Mouse (Mus musculus) liver, postnatal 0 days (tissue): ENCODE data around the gene Map1a. TPM values are rescaled to one million over a fixed set of nuclear protein-coding genes. Genes with fewer than 3 reads are reported as not detected.

Experiments
- ATAC-seq: fragments of 200-750 bp; cut with Nextera tagmentation; 2 replicates; pipeline ENCODE4 v1.8.0; 2017; ENCODE audit warnings: mild to moderate bottlenecking, moderate library complexity
- DNase-seq: peaks from one replicate; pipeline ENCODE4 v3.0.0-alpha.2; 2016
- H3K27ac ChIP-seq: fragments of 300-500 bp; sonication (generic); 2 replicates; pipeline ENCODE4 v1.5.1; 2014; ENCODE audit warnings: antibody characterized with exemption, moderate library complexity, mild to moderate bottlenecking, low read depth
- H3K27me3 ChIP-seq: fragments of 300-500 bp; sonication (generic); 2 replicates; pipeline ENCODE4 v1.6.1; 2014; ENCODE audit warnings: low read length, control low read depth, mixed read lengths; ENCODE audit not compliant: insufficient read depth
- H3K36me3 ChIP-seq: fragments of 300-500 bp; sonication (generic); replicated peaks from 2 replicates; pipeline ENCODE4 v1.6.1; 2014; ENCODE audit warnings: mild to moderate bottlenecking, control low read depth, low read length, moderate library complexity, mixed read lengths; ENCODE audit not compliant: insufficient read depth
- H3K4me1 ChIP-seq: fragments of 300-500 bp; sonication (generic); 2 replicates; pipeline ENCODE4 v1.6.1; 2014; ENCODE audit warnings: antibody characterized with exemption, mild to moderate bottlenecking, control low read depth; ENCODE audit not compliant: insufficient read depth
- H3K4me2 ChIP-seq: fragments of 300-500 bp; sonication (generic); 2 replicates; pipeline ENCODE4 v1.6.1; 2014; ENCODE audit warnings: low read depth, mild to moderate bottlenecking, low read length, moderate library complexity, mixed read lengths
- H3K4me3 ChIP-seq: fragments of 300-500 bp; sonication (generic); 2 replicates; pipeline ENCODE4 v1.5.1; 2014; ENCODE audit warnings: low read depth, low read length
- H3K9ac ChIP-seq: fragments of 300-500 bp; sonication (generic); replicated peaks from 2 replicates; pipeline ENCODE4 v1.6.1; 2014; ENCODE audit warnings: mild to moderate bottlenecking, moderate library complexity
- H3K9me3 ChIP-seq: fragments of 300-500 bp; sonication (generic); 2 replicates; pipeline ENCODE4 v1.6.1; 2016; ENCODE audit warnings: mild to moderate bottlenecking, control low read depth, low read length, mixed read lengths
- CTCF ChIP-seq: sonication (generic); IDR thresholded peaks from 2 replicates; pipeline ENCODE4 v1.5.1; 2016; ENCODE audit warnings: antibody characterized with exemption, low read depth
- EP300 ChIP-seq: IDR thresholded peaks from 2 replicates; pipeline ENCODE4 v1.6.1; 2016; ENCODE audit warnings: antibody characterized with exemption, low read depth, mild to moderate bottlenecking
- WGBS: fragments of 180-500 bp; shearing (Covaris S2); extraction: QIAGEN DNeasy Blood & Tissue Kit; methylation state at CpG from one replicate; pipeline ENCODE4 v1.1.7; 2014; ENCODE audit not compliant: insufficient replicate concordance; 5-methylcytosine and 5-hydroxymethylcytosine counted together
- polyA plus RNA-seq: library from polyadenylated mRNA; unstranded; fragments of >200 nt; fragmentation: Nextera tagmentation; extraction: Ambion mirVana; gene quantifications from 2 replicates; pipeline ENCODE4 v1.2.1, GENCODE M21; 2015

Map1a gene
- 0.02 and 0.04 TPM in 2 replicates for polyA plus RNA-seq

DNA sequence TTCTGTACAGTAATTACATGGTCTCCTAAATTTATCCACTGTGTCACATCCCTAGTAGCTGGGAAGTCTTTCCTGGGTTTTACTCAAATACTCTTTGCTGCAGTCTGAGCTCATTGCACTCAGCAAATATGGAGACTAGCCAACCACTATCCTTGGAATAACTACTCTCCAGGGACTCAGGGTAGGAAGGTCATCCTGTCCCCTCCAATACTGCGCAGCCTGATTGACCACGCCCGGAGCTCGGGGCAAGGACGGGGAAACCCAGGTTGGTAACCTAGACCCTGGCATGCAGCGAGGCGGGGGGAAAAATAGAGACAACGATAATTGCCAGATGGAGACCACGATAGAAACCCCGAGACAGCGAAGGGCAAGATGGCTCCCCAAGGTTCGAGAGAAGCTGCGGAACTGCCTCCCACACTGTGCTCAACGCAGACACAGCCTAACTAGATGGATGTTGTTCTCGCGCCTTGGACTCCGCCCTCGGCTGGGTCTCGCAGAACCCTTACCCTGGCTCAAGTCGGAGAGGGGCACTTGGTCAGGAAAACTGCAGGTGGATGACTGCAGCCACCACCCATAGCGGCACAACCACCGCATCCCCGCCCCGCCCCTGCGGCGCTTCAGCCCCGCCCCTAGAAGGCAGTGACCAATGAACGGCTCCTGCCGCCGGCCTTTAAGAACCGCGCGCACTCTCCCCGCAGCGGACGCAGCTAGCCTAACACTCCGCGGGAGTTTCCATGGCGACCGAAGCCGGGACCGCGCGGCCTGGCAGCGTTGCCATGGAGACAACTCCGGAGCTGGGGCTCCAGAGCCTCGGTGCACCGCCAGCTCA lies at the start of gene Map1a:
Map1a (plus strand) TSS at position 700 of the 829 bp plus-strand sequence.
- Histone ChIP-seq H3K9ac (peak within 1 kb of the TSS; percentile 28; the same call in 1 of the 2 replicates), H3K27me3 (peaks cover 48% of the 10 kb centered on the region), H3K4me3 (peak within 1 kb of the TSS; percentile 54), H3K4me1 (peaks cover 10% of the 10 kb centered on the region), H3K36me3 (no peaks in the 10 kb centered on the region), H3K9me3 (no peaks in the 10 kb centered on the region), H3K27ac (no peak within 1 kb of the TSS), H3K4me2 (peak within 1 kb of the TSS; percentile 88)
- ATAC-seq (peak; percentile 97), DNase-seq (peak; percentile 89)
- no peak for TF ChIP-seq EP300
- 0 out of 2 replicates have a peak, but pooled peaks have one; percentile 2 for TF ChIP-seq CTCF
- 2% methylated on average over 48 of the region's 48 CpGs for WGBS

DNA sequence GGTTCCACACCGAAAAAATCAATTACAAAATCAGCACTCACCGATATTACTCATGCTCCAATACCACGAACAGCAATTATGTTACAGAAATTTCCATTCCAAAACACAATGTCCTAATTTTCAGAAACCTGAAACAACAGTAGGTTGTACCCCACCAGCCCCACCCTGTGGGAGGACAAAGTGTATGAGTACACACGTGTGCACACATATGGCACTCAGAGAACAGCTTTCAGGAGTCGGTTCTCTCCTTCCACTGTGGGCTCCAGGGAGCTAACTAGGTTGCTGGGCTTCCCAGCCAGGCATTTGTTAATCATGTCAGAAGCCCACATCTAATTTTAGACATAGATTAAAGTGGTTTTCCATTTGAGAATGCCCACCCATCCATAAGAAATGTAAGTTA lies 45.3 kb upstream of the Map1a start:
- Histone ChIP-seq H3K27me3 (no peaks in the 10 kb centered on the region), H3K4me2 (no peak overlapping the region), H3K9ac (no peak overlapping the region), H3K36me3 (peaks cover 20% of the 10 kb centered on the region), H3K9me3 (no peaks in the 10 kb centered on the region), H3K27ac (no peak overlapping the region), H3K4me3 (no peak overlapping the region), H3K4me1 (no peaks in the 10 kb centered on the region)
- TF ChIP-seq CTCF (no peak), EP300 (no peak)
- DNase-seq = no peak
- WGBS = 87% methylated on average over 5 of the region's 5 CpGs
- ATAC-seq = no peak

DNA sequence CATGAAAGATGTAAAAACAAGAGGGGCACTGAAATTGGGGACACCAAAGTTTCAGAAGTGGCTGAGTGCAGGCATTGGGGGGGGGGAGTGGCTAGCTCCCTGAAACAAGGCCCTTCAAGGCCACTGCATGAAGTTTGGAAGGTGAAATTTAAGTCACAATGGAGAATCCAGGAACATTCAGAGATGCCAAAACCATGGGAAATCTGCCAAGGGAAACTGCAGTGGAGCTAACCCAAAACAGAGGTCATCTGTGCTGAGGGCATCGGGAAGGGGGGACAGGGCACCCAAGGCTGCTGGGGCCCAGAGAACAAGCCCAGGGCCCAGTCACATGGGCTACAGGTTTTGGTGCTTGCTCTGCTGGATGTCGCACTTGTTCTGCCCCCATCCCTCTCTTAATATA lies 39.6 kb upstream of the Map1a start:
- WGBS = 90% methylated on average over 2 of the region's 2 CpGs
- Histone ChIP-seq H3K9ac (no peak overlapping the region), H3K27me3 (no peaks in the 10 kb centered on the region), H3K4me3 (no peak overlapping the region), H3K9me3 (no peaks in the 10 kb centered on the region), H3K36me3 (peaks cover 46% of the 10 kb centered on the region), H3K4me2 (no peak overlapping the region), H3K27ac (no peak overlapping the region), H3K4me1 (no peaks in the 10 kb centered on the region)
- no peak for TF ChIP-seq CTCF
- ATAC-seq (no peak), DNase-seq (no peak)

DNA sequence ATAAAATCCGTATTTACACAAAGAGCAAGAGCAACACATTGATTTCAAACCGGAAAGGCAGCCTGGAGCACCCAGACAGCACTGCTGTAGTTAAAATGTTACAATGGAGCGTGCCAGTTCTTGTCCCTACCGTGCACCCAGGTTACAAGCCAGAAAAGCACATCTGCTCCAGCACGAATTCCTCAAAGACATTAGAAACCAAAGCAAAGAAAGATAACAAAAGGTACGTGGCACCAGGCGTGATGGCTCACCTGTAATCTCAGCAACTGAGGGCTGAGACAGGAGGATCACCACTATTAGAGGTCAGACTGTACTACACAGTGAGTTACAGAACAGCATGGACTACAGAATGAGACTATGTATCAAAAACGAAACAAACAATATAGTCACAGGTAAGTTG lies 21.0 kb upstream of the Map1a start:
- Histone ChIP-seq H3K27me3 (no peaks in the 10 kb centered on the region), H3K4me3 (no peak overlapping the region), H3K27ac (no peak overlapping the region), H3K4me1 (peaks cover 14% of the 10 kb centered on the region; the same call in 1 of the 2 replicates), H3K4me2 (peak overlapping the region; percentile 46), H3K9ac (no peak overlapping the region), H3K36me3 (peaks cover 7% of the 10 kb centered on the region; the same call in 1 of the 2 replicates), H3K9me3 (no peaks in the 10 kb centered on the region)
- ATAC-seq (no peak), DNase-seq (no peak)
- TF ChIP-seq CTCF (no peak), EP300 (no peak)
- WGBS = 66% methylated on average over 8 of the region's 8 CpGs

DNA sequence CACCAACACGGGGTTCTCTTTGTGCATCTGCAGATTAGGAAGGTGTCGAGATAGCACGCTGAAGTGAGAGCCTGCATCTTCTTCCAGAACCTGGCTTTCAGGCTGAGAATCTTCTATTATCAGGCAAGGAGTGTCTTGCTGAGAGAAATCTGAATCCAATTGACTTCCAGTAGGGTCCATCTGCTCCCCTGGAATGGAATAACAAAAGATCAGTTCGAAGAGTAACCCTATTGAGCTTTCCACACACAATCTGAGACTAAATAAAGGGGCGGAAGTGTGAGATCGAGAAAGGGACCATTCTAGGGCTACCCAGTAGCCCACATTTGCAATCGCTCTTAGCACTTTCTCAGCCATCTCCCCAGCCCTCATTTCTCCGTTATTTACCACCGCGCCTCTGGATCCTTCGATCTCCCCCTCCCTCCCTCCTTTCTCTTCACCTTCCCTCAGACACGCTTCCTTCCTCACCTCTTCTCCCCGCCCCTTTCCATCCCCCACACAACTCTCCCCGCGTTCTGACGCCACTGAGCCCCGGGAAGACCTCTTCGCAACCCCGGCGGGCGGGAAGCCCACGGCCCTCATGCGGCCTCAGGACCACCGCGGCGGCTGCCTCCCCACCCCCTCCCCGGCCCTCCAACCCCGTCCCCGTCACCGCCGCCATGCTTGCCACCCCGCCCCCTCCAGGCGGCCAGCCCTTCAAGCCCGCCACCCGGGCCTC lies 18.7 kb upstream of the Map1a start:
- TF ChIP-seq EP300 = no peak
- TF ChIP-seq CTCF = no peak
- Histone ChIP-seq H3K9me3 (no peaks in the 10 kb centered on the region), H3K27ac (0 out of 2 replicates have a peak overlapping the region, but pooled peaks have one; percentile 46), H3K36me3 (peaks cover 7% of the 10 kb centered on the region; the same call in 1 of the 2 replicates), H3K4me2 (peak overlapping the region; percentile 82), H3K9ac (peak overlapping the region; percentile 85), H3K4me3 (peak overlapping the region; percentile 99), H3K27me3 (no peaks in the 10 kb centered on the region), H3K4me1 (peaks cover 14% of the 10 kb centered on the region; the same call in 1 of the 2 replicates)
- ATAC-seq (peak; percentile 70), DNase-seq (no peak)
- WGBS = 2% methylated on average over 34 of the region's 35 CpGs

DNA sequence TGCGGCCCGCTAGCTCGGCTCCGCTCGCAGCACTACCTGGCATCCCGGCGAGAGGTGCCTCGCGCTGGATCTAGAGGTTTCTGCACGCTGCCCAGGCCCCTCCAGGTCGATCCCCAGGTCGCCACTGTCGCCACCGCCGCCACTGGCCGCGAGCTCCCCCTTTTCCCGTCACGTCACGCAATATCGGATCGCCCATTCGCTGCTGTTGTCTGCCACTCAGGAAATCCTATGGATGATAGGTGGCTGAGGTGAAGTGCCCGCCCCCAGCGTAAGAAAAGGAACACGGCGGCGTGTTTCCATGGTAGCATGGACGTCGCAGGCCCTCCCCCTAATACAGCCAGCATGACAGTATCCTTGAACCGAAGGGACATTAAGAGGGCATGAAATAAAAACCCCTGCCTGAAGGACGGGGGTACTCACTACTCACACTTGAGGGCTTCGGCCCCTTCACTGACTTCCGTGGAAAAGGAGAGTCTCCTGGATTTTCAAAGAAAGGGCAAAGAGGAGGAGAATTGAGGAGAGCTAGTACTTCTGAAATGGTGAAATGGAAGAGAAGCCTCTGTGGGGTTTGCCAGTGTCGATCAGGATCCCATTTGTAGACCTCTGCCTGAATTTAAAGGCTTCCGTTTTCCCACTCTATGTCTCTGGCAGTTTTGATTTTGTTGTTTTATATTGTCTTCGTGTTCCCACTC lies 18.0 kb upstream of the Map1a start, which contains the start of gene Trp53bp1:
Trp53bp1 (minus strand) TSS at position 172 of the 692 bp plus-strand sequence.
- no peaks in the 10 kb centered on the region for H3K9me3 ChIP-seq
- no peak; the same call in 1 of the 2 replicates for TF ChIP-seq CTCF
- no peak for TF ChIP-seq EP300
- H3K4me2 ChIP-seq = peak within 1 kb of the TSS; percentile 82
- H3K27me3 ChIP-seq = no peaks in the 10 kb centered on the region
- peak within 1 kb of the TSS; percentile 85 for H3K9ac ChIP-seq
- peak; percentile 93 for DNase-seq
- peak within 1 kb of the TSS; percentile 99 for H3K4me3 ChIP-seq
- peaks cover 14% of the 10 kb centered on the region; the same call in 1 of the 2 replicates for H3K4me1 ChIP-seq
- peaks cover 7% of the 10 kb centered on the region; the same call in 1 of the 2 replicates for H3K36me3 ChIP-seq
- H3K27ac ChIP-seq = 0 out of 2 replicates have a peak within 1 kb of the TSS, but pooled peaks have one; percentile 46
- peak; percentile 99 for ATAC-seq
- 1% methylated on average over 37 of the region's 37 CpGs for whole genome bisulfite sequencing
